Mouse (Mus musculus) heart, embryonic 13.5 days (tissue): Measurements from ENCODE around the gene Cd300lg. TPM values are rescaled to one million over a fixed set of nuclear protein-coding genes. Genes with fewer than 3 reads are reported as not detected.

Experiments used
- ATAC-seq: fragments of 200-750 bp; cut with Nextera tagmentation; 2 replicates; pipeline ENCODE4 v1.8.0; 2017; ENCODE audit warnings: moderate TSS enrichment; ENCODE audit not compliant: insufficient number of reproducible peaks, low FRiP score, low TSS enrichment; ENCODE audit errors: extremely low read depth
- H3K27ac ChIP-seq: fragments of 300-500 bp; sonication (generic); replicated peaks from 2 replicates; pipeline ENCODE4 v1.5.1; 2015; ENCODE audit warnings: moderate library complexity, mild to moderate bottlenecking, inconsistent platforms
- H3K27me3 ChIP-seq: fragments of 300-500 bp; sonication (generic); replicated peaks from 2 replicates; pipeline ENCODE4 v1.6.1; 2015; ENCODE audit warnings: mild to moderate bottlenecking, inconsistent platforms
- H3K36me3 ChIP-seq: fragments of 300-500 bp; sonication (generic); 2 replicates; pipeline ENCODE4 v1.6.1; 2015; ENCODE audit warnings: mild to moderate bottlenecking, inconsistent platforms
- H3K4me1 ChIP-seq: fragments of 300-500 bp; sonication (generic); 2 replicates; pipeline ENCODE4 v1.6.1; 2015; ENCODE audit warnings: inconsistent platforms
- H3K4me2 ChIP-seq: fragments of 300-500 bp; sonication (generic); 2 replicates; pipeline ENCODE4 v1.6.1; 2015; ENCODE audit warnings: inconsistent platforms, mild to moderate bottlenecking, moderate library complexity
- H3K4me3 ChIP-seq: fragments of 300-500 bp; sonication (generic); 2 replicates; pipeline ENCODE4 v1.5.1; 2015; ENCODE audit warnings: moderate library complexity, mild to moderate bottlenecking, inconsistent platforms
- H3K9ac ChIP-seq: fragments of 300-500 bp; sonication (generic); 2 replicates; pipeline ENCODE4 v1.6.1; 2015; ENCODE audit warnings: inconsistent platforms, mild to moderate bottlenecking, moderate library complexity
- H3K9me3 ChIP-seq: fragments of 300-500 bp; sonication (generic); 2 replicates; pipeline ENCODE4 v1.6.1; 2016; ENCODE audit warnings: inconsistent platforms
- WGBS: fragments of 180-500 bp; shearing (Covaris S2); methylation state at CpG from one replicate; pipeline ENCODE4 v1.1.7; 2015; ENCODE audit warnings: mixed read lengths; 5-methylcytosine and 5-hydroxymethylcytosine counted together
- polyA plus RNA-seq: library from polyadenylated mRNA; unstranded; fragments of >200 nt; fragmentation: Nextera tagmentation; extraction: Ambion mirVana; gene quantifications from 2 replicates; pipeline ENCODE4 v1.2.1, GENCODE M21; 2015

Gene Cd300lg
- polyA plus RNA-seq, 1 experiment from 2014 or later, result 2.7 TPM

DNA sequence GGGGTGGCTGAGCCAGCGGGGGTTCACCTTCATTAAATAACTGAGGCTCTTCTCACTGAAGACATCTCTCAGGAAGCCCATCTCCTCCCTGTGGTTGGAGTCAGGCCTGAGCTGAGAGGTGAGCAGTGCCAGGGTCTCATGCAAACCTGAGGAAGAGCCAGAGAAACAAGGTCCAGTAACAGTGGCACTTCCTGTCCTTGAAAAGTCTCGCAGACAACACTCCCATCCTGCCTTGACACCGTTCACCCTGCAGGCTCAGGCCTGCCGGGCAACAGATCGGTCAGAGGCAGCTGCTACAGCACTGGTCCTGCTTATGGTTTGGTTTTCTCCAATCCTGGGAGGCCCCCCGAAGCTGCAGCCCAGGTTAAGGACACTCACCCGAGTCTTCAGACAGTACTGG lies 16.0 kb upstream of the Cd300lg start:
- peak overlapping the region; percentile 96; the same call in 1 of the 2 replicates for H3K4me2 ChIP-seq

DNA sequence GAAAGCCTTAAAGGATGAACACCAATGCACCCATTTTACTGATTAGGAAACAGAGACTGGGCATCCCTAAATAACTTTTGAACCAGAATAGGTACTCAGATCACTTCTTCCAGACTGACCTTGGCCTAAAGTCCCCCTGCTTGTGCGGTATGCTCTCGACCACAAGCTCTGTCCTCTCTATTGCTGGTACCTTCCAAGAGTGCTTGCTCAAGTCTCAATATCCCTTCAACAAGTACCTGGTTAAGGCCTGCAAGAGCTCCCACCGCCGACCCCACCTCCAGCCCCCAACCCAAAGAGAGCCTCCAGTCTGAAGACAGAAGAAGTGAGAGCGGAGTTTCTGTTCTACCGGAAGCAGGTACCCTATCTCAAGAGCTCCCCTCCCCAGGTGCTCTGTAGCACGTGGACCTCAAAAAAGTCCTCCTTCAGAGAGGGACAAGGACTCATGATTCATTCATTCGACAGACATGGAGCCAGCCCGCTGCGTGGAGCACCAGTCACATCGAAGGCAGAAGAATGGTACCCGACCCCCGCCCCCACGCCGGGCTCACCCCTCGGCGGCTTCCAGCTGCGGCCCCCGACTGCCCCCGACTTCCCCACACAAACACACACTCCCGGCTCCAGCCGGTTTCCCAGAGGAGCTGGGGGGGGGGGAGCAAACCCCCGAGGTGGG lies 15.2 kb upstream of the Cd300lg start:
- ATAC-seq, result no peak
- 5% methylated on average over 21 of the region's 23 CpGs for WGBS
- peak overlapping the region; percentile 96 for H3K4me2 ChIP-seq

More for the DNA sequence above, 16.0 kb upstream of the Cd300lg start:
- Histone ChIP-seq H3K27ac (no peak overlapping the region), H3K9me3 (no peaks in the 10 kb centered on the region), H3K36me3 (peaks cover 4% of the 10 kb centered on the region), H3K9ac (no peak overlapping the region), H3K4me1 (peaks cover 24% of the 10 kb centered on the region), H3K4me3 (no peak overlapping the region), H3K27me3 (peaks cover 34% of the 10 kb centered on the region)
- ATAC-seq, result no peak
- 52% methylated on average over 7 of the region's 7 CpGs for WGBS

DNA sequence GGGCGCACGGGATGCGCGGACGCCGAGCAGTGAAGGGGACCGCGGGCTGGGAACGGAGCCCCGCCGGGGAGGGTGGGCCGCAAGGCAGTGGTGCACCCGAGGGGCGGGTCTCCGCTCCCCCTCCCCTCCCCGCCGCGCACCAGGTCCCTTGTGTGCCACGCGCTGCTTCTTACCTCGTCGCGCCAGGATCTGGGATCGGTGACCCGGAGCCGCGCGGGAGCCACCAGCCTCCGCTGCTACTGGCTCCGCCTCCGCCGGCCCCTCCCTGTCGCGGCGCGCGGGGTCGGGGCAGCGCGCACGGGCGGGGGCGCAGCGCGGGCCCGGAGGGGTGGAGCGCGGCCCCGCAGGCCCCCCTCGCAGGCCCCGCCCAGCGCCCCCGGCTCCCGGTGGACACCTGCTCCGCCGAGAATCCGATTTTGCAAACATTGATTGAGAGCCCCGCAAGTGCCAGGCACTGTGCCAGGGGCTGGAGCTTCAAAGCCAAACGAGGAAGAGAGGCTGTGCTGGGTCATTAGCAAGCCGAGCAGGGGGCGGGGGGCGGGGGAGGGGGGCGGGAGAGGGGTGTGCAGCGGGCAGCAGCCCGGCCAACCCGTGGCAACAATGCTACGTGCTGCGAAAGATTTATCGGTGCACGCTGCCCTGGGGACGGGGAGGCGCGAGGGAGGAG lies 14.5 kb upstream of the Cd300lg start:
- Histone ChIP-seq H3K9me3 (no peaks in the 10 kb centered on the region), H3K27me3 (peaks cover 34% of the 10 kb centered on the region), H3K9ac (peak overlapping the region; percentile 84), H3K27ac (peak overlapping the region; percentile 32; the same call in 1 of the 2 replicates), H3K4me3 (peak overlapping the region; percentile 71), H3K36me3 (peaks cover 4% of the 10 kb centered on the region), H3K4me2 (peak overlapping the region; percentile 96), H3K4me1 (peaks cover 24% of the 10 kb centered on the region)
- WGBS, result 1% methylated on average over 41 of the region's 73 CpGs
- ATAC-seq, result peak; percentile 72; the same call in 1 of the 2 replicates

More for the DNA sequence above, 15.2 kb upstream of the Cd300lg start:
- Histone ChIP-seq H3K4me1 (peaks cover 24% of the 10 kb centered on the region), H3K9me3 (no peaks in the 10 kb centered on the region), H3K27me3 (peaks cover 34% of the 10 kb centered on the region), H3K36me3 (peaks cover 4% of the 10 kb centered on the region), H3K9ac (peak overlapping the region; percentile 84), H3K27ac (no peak overlapping the region), H3K4me3 (peak overlapping the region; percentile 71)

DNA sequence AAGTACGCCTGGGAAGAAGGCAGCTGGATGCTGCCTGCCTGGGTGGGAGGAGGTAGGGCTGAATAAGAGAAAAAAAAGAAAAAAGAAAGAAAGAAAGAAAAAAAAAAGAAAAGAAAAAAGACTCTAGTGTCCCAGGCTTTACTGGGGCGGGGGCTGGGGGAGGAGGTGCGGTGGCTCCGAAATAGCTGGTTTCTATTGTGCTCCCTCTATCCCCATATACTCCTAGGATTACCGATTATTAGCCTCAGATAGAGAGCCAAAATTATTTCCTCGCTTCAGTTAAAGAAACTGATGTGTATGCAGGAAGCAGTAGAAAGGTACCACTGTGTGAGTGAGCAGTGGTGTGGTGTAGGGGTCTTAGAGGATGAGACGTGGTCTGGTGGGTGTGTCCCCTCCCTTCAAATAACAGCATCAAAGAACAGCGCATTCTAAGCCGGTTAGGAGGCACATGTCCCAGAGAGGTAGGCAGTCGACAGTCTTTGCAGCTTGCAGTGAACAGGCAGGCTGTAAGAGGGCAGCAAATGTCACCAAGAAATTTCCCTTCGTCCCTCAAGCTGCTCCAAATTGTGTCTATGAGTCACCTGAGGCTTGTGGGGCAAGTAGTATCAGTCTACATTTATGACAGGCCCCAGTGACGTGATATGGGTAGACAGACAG lies 13.8 kb upstream of the Cd300lg start:
- ATAC-seq, result no peak
- H3K36me3 ChIP-seq, result peaks cover 4% of the 10 kb centered on the region
- H3K9ac ChIP-seq, result peak overlapping the region; percentile 84
- WGBS, result 6% methylated on average over 12 of the region's 12 CpGs
- H3K4me3 ChIP-seq, result peak overlapping the region; percentile 71
- peaks cover 24% of the 10 kb centered on the region for H3K4me1 ChIP-seq
- no peak overlapping the region for H3K27ac ChIP-seq
- H3K9me3 ChIP-seq, result no peaks in the 10 kb centered on the region
- H3K27me3 ChIP-seq, result peaks cover 34% of the 10 kb centered on the region
- H3K4me2 ChIP-seq, result peak overlapping the region; percentile 96

DNA sequence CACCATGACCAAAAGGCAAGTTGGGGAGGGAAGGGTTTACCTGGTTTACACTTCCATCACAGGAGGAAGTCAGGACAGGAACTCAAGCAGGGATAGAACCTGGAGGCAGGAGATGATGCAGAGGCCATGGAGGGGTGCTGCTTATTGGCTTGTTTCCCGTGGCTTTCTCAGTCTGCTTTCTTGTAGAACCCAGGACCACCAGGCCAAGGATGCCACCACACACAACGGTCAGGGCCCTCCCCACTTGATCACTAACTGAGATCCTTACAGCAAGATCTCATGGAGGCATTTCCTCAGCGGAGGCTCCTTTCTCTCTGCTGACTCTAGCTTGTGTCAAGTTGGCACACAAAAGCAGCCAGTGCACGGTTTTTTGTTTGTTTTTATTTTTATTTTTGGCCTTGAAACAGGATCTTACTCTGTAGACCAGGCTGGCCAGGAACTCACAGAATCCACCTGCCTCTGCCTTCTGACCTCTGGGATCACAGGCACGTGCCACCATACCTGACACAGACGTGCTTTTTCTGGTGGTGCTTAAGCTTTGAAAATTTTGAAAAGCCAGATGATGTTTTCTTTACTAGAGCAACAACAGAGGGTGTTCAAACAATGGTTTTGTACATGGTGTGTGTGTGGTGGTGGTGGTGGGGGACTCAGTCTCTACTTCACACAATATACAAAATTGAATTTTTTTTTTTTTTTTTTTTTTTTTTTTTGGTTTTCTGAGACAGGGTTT lies 13.1 kb upstream of the Cd300lg start, which contains the start of gene Mpp3:
TSS of gene Mpp3 (minus strand) at position 375 of the 730 bp plus-strand sequence.
- H3K36me3 ChIP-seq, result 0 out of 2 replicates have a peak, but pooled peaks cover under 1% of the 10 kb centered on the region
- H3K4me1 ChIP-seq, result peaks cover 24% of the 10 kb centered on the region
- H3K27ac ChIP-seq, result no peak within 1 kb of the TSS
- WGBS, result 72% methylated on average over 6 of the region's 6 CpGs
- ATAC-seq, result no peak
- H3K4me2 ChIP-seq, result peak within 1 kb of the TSS; percentile 96
- H3K9me3 ChIP-seq, result no peaks in the 10 kb centered on the region
- peak within 1 kb of the TSS; percentile 84 for H3K9ac ChIP-seq
- peak within 1 kb of the TSS; percentile 71 for H3K4me3 ChIP-seq
- peaks cover 32% of the 10 kb centered on the region for H3K27me3 ChIP-seq

DNA sequence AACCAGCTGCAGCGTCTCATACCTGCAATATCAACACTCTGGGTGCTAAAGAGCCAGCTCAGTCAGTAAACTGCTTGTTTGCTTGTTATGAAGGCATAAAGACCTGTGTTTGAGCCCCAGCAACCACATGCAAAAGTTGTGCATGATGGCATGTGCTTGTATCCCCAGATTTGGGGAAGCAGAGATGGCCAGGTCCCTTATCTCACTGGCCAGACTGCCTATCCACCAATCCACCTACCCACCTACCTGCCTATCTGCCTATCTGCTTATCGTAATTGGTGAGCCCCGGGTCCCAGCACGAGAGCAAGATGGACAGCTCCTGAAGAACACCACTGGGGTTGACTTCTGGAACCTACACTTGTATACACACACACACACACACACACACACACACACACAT lies 12.0 kb upstream of the Cd300lg start:
- ATAC-seq, result no peak
- no peak overlapping the region for H3K9ac ChIP-seq

DNA sequence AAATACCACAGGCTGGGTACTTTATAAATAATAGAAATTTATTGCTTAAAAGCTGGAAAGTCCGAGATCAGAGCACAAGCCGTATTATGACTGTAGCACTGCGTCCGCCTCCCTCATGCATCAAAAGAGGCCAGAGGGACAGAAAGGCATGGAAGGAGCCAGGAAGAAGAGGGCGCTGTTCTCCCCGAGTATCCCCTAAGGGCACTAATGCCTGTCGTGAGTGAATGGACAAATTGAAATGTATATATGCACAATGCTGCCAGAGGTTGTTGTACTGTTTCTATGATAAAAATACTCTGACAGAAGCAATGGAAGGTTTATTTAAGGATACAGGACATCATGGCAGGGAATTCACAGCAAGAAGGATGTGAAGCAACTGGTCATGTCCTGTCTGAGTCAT lies 11.3 kb upstream of the Cd300lg start:
- no peak overlapping the region for H3K9ac ChIP-seq
- H3K4me3 ChIP-seq, result no peak overlapping the region
- H3K9me3 ChIP-seq, result no peaks in the 10 kb centered on the region
- H3K4me1 ChIP-seq, result peaks cover 24% of the 10 kb centered on the region
- no peak overlapping the region for H3K27ac ChIP-seq
- ATAC-seq, result no peak
- WGBS, result 42% methylated on average over 7 of the region's 7 CpGs
- no peak overlapping the region for H3K4me2 ChIP-seq
- H3K36me3 ChIP-seq, result no peaks in the 10 kb centered on the region
- peaks cover 21% of the 10 kb centered on the region for H3K27me3 ChIP-seq

More for the DNA sequence above, 12.0 kb upstream of the Cd300lg start:
- Histone ChIP-seq H3K4me3 (no peak overlapping the region), H3K4me1 (peaks cover 24% of the 10 kb centered on the region), H3K36me3 (no peaks in the 10 kb centered on the region), H3K27me3 (peaks cover 28% of the 10 kb centered on the region), H3K4me2 (no peak overlapping the region), H3K27ac (no peak overlapping the region), H3K9me3 (no peaks in the 10 kb centered on the region)
- 77% methylated on average over 4 of the region's 4 CpGs for WGBS

DNA sequence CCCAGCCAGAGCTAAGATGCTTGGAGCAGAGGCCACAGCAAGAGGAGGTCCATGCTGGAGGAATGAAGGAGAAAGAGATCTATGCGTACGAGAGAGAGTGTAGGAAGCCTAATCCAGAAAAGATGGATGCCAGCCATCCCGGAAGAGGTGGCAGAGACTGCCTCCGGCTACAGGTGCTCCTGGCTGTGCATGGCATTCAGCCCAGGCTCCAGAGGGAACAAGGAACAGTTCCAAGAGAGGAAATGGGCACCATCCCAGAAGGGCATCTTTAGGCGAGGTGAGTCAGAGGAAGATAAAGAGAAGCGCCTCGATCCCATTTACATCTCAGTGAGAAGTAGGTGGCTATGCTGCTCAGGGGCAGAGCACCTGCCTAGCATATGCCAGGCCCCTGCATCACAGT lies 10.2 kb upstream of the Cd300lg start:
- ATAC-seq, result no peak
- 70% methylated on average over 7 of the region's 7 CpGs for WGBS
- H3K27me3 ChIP-seq, result peaks cover 11% of the 10 kb centered on the region

DNA sequence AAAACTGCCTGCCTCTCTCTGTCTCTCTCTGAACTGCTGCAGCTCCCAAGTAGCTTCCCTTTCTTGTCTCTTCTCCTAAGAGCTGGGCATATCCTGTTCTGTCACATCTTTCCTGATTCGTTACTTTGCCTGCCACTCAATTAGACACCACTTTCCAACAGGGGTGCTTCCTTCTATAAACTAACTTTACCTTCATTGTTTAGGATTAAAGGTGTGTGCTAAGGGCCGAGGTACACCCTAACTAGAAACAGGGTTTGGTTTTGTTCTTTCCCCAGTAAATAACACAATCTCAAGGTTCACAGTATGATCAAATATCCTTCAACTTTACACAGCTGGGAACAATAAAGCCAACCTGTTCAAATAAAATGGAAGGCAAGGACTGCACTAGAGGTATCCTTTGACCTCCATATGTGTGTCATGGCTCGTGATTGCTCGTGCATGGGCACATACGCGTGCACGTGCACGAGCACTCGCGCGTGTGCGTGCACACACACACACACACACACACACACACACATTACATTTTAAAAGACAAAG lies 8.2 kb upstream of the Cd300lg start:
- Histone ChIP-seq H3K9me3 (no peaks in the 10 kb centered on the region), H3K27ac (no peak overlapping the region), H3K9ac (no peak overlapping the region), H3K4me1 (peaks cover 6% of the 10 kb centered on the region), H3K4me3 (no peak overlapping the region), H3K27me3 (peaks cover 6% of the 10 kb centered on the region), H3K36me3 (no peaks in the 10 kb centered on the region), H3K4me2 (no peak overlapping the region)
- WGBS, result 87% methylated on average over 12 of the region's 12 CpGs
- no peak for ATAC-seq

More for the DNA sequence above, 10.2 kb upstream of the Cd300lg start:
- Histone ChIP-seq H3K9ac (no peak overlapping the region), H3K4me2 (no peak overlapping the region), H3K27ac (no peak overlapping the region), H3K9me3 (no peaks in the 10 kb centered on the region), H3K4me1 (peaks cover 17% of the 10 kb centered on the region), H3K36me3 (no peaks in the 10 kb centered on the region), H3K4me3 (no peak overlapping the region)

DNA sequence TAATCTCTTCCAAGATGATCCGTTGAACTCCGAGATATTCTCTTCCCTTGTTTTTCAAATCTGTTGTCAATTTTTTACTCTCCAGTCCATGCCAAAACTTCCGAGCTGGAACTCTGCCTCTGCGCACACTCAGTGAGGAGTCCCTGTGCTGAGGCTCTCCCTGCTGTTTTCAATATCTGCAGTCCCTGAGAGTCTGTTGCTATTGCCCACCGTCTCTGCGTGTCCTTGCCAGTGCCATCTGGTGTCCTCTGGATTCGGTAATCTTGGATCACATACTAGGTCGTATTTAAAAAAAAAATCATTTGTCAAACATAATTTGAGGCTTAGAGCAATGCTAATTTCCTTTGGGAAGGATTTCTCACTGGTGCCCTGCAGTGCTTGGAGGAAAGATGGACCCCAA lies 6.4 kb upstream of the Cd300lg start:
- Histone ChIP-seq H3K9ac (no peak overlapping the region), H3K36me3 (no peaks in the 10 kb centered on the region), H3K27me3 (0 out of 2 replicates have a peak, but pooled peaks cover 4% of the 10 kb centered on the region), H3K27ac (no peak overlapping the region), H3K4me3 (no peak overlapping the region), H3K4me1 (peaks cover 8% of the 10 kb centered on the region), H3K9me3 (no peaks in the 10 kb centered on the region), H3K4me2 (no peak overlapping the region)
- 66% methylated on average over 8 of the region's 8 CpGs for WGBS
- ATAC-seq, result no peak
